Mouse (Mus musculus): ENCODE results near the gene Dusp16. TPM values are rescaled to one million over a fixed set of nuclear protein-coding genes. Genes with fewer than 3 reads are reported as not detected.

Dusp16 gene
- polyA plus RNA-seq, 1 experiment from 2014 or later: 14.3 TPM

GRCm38 (mm10) chr6:134813066-134813465 is 20.6 kb upstream of the Dusp16 start:
- Histone ChIP-seq H3K4me1 (no peaks in the 10 kb centered on the region), H3K27ac (no peak overlapping the region), H3K4me3 (no peak overlapping the region), H3K9me3 (no peaks in the 10 kb centered on the region), H3K9ac (no peak overlapping the region), H3K27me3 (no peaks in the 10 kb centered on the region), H3K4me2 (no peak overlapping the region), H3K36me3 (no peaks in the 10 kb centered on the region)
- WGBS: 59% methylated on average over 1 of the region's 1 CpGs
- ATAC-seq (ENCODE audit: insufficient number of reproducible peaks, insufficient read depth, low FRiP score, low TSS enrichment, low read depth): no peak

GRCm38 (mm10) chr6:134807794-134808193 is 15.4 kb upstream of the Dusp16 start:
- H3K27ac ChIP-seq: no peak overlapping the region
- 0 out of 2 replicates have a peak, but pooled peaks cover 1% of the 10 kb centered on the region for H3K4me1 ChIP-seq
- no peaks in the 10 kb centered on the region for H3K27me3 ChIP-seq
- ATAC-seq (ENCODE audit: insufficient number of reproducible peaks, insufficient read depth, low FRiP score, low TSS enrichment, low read depth): no peak
- H3K9ac ChIP-seq: no peak overlapping the region
- no peak overlapping the region for H3K4me2 ChIP-seq
- 84% methylated on average over 11 of the region's 11 CpGs for WGBS
- H3K9me3 ChIP-seq: no peaks in the 10 kb centered on the region
- no peak overlapping the region for H3K4me3 ChIP-seq
- no peaks in the 10 kb centered on the region for H3K36me3 ChIP-seq

GRCm38 (mm10) chr6:134807091-134807490 is 14.7 kb upstream of the Dusp16 start:
- 59% methylated on average over 2 of the region's 2 CpGs for WGBS
- no peak overlapping the region for H3K27ac ChIP-seq

GRCm38 (mm10) chr6:134806130-134806529 is 13.7 kb upstream of the Dusp16 start:
- WGBS: 92% methylated on average over 6 of the region's 6 CpGs
- no peaks in the 10 kb centered on the region for H3K36me3 ChIP-seq
- no peak overlapping the region for H3K4me3 ChIP-seq
- no peaks in the 10 kb centered on the region for H3K9me3 ChIP-seq
- H3K27me3 ChIP-seq: no peaks in the 10 kb centered on the region
- H3K9ac ChIP-seq: no peak overlapping the region
- H3K4me1 ChIP-seq: 0 out of 2 replicates have a peak, but pooled peaks cover 3% of the 10 kb centered on the region
- H3K4me2 ChIP-seq: no peak overlapping the region
- no peak overlapping the region for H3K27ac ChIP-seq
- ATAC-seq (ENCODE audit: insufficient number of reproducible peaks, insufficient read depth, low FRiP score, low TSS enrichment, low read depth): no peak

More at GRCm38 (mm10) chr6:134807091-134807490, 14.7 kb upstream of the Dusp16 start:
- no peak overlapping the region for H3K4me2 ChIP-seq
- no peak overlapping the region for H3K4me3 ChIP-seq
- ATAC-seq (ENCODE audit: insufficient number of reproducible peaks, insufficient read depth, low FRiP score, low TSS enrichment, low read depth): no peak
- H3K9me3 ChIP-seq: no peaks in the 10 kb centered on the region
- no peaks in the 10 kb centered on the region for H3K27me3 ChIP-seq
- 0 out of 2 replicates have a peak, but pooled peaks cover 3% of the 10 kb centered on the region for H3K4me1 ChIP-seq
- H3K36me3 ChIP-seq: no peaks in the 10 kb centered on the region
- no peak overlapping the region for H3K9ac ChIP-seq

- no peak for ATAC-seq (ENCODE audit: insufficient number of reproducible peaks, insufficient read depth, low FRiP score, low TSS enrichment, low read depth)
- 64% methylated on average over 5 of the region's 5 CpGs for WGBS
- H3K4me2 ChIP-seq: no peak overlapping the region
- H3K4me3 ChIP-seq: no peak overlapping the region
- H3K9ac ChIP-seq: no peak overlapping the region
- H3K4me1 ChIP-seq: 0 out of 2 replicates have a peak, but pooled peaks cover 3% of the 10 kb centered on the region
- no peaks in the 10 kb centered on the region for H3K9me3 ChIP-seq
- H3K27ac ChIP-seq: no peak overlapping the region
- H3K36me3 ChIP-seq: no peaks in the 10 kb centered on the region
- H3K27me3 ChIP-seq: no peaks in the 10 kb centered on the region
These were observed 12.4 kb upstream of the Dusp16 start for GRCm38 (mm10) chr6:134804736-134805277.

- Histone ChIP-seq H3K27ac (peak overlapping the region; percentile 39; the same call in 1 of the 2 replicates), H3K4me1 (0 out of 2 replicates have a peak, but pooled peaks cover 3% of the 10 kb centered on the region), H3K9me3 (no peaks in the 10 kb centered on the region), H3K4me2 (no peak overlapping the region), H3K36me3 (no peaks in the 10 kb centered on the region), H3K27me3 (no peaks in the 10 kb centered on the region), H3K9ac (no peak overlapping the region), H3K4me3 (no peak overlapping the region)
- no peak for ATAC-seq (ENCODE audit: insufficient number of reproducible peaks, insufficient read depth, low FRiP score, low TSS enrichment, low read depth)
- WGBS: 64% methylated on average over 9 of the region's 9 CpGs
These were observed 10.2 kb upstream of the Dusp16 start for GRCm38 (mm10) chr6:134802641-134803043.

GRCm38 (mm10) chr6:134801483-134801882 is 9.1 kb upstream of the Dusp16 start:
- H3K27ac ChIP-seq: no peak overlapping the region
- WGBS: 47% methylated on average over 1 of the region's 1 CpGs
- H3K36me3 ChIP-seq: no peaks in the 10 kb centered on the region
- 0 out of 2 replicates have a peak, but pooled peaks cover 3% of the 10 kb centered on the region for H3K4me1 ChIP-seq
- no peak overlapping the region for H3K4me3 ChIP-seq
- H3K27me3 ChIP-seq: no peaks in the 10 kb centered on the region
- H3K9ac ChIP-seq: no peak overlapping the region
- H3K9me3 ChIP-seq: no peaks in the 10 kb centered on the region
- ATAC-seq (ENCODE audit: insufficient number of reproducible peaks, insufficient read depth, low FRiP score, low TSS enrichment, low read depth): no peak
- H3K4me2 ChIP-seq: no peak overlapping the region

- no peak overlapping the region for H3K27ac ChIP-seq
- no peak overlapping the region for H3K9ac ChIP-seq
- no peaks in the 10 kb centered on the region for H3K36me3 ChIP-seq
- no peak overlapping the region for H3K4me2 ChIP-seq
- H3K4me1 ChIP-seq: peaks cover 4% of the 10 kb centered on the region
- no peak for ATAC-seq (ENCODE audit: insufficient number of reproducible peaks, insufficient read depth, low FRiP score, low TSS enrichment, low read depth)
- no peaks in the 10 kb centered on the region for H3K9me3 ChIP-seq
- no peak overlapping the region for H3K4me3 ChIP-seq
- no peaks in the 10 kb centered on the region for H3K27me3 ChIP-seq
- WGBS: 86% methylated on average over 10 of the region's 10 CpGs
These were observed 3.9 kb upstream of the Dusp16 start for GRCm38 (mm10) chr6:134796297-134796696.

GRCm38 (mm10) chr6:134793911-134794520 is 1.6 kb upstream of the Dusp16 start:
- no peaks in the 10 kb centered on the region for H3K27me3 ChIP-seq
- WGBS: 16% methylated on average over 21 of the region's 21 CpGs
- H3K4me2 ChIP-seq: peak overlapping the region; percentile 46
- H3K36me3 ChIP-seq: no peaks in the 10 kb centered on the region
- H3K27ac ChIP-seq: no peak overlapping the region
- no peak overlapping the region for H3K9ac ChIP-seq
- H3K4me3 ChIP-seq: peak overlapping the region; percentile 20; the same call in 1 of the 2 replicates
- H3K4me1 ChIP-seq: peaks cover 15% of the 10 kb centered on the region
- H3K9me3 ChIP-seq: no peaks in the 10 kb centered on the region
- ATAC-seq (ENCODE audit: insufficient number of reproducible peaks, insufficient read depth, low FRiP score, low TSS enrichment, low read depth): no peak

- peak overlapping the region; percentile 69; the same call in 1 of the 2 replicates for H3K27ac ChIP-seq
- H3K4me3 ChIP-seq: peak overlapping the region; percentile 81
- peak overlapping the region; percentile 83 for H3K9ac ChIP-seq
- no peaks in the 10 kb centered on the region for H3K27me3 ChIP-seq
- H3K4me1 ChIP-seq: peaks cover 15% of the 10 kb centered on the region
- no peaks in the 10 kb centered on the region for H3K36me3 ChIP-seq
- peak overlapping the region; percentile 68 for H3K4me2 ChIP-seq
- ATAC-seq (ENCODE audit: insufficient number of reproducible peaks, insufficient read depth, low FRiP score, low TSS enrichment, low read depth): no peak
- no peaks in the 10 kb centered on the region for H3K9me3 ChIP-seq
- WGBS: 36% methylated on average over 21 of the region's 21 CpGs
These were observed 801 bp upstream of the Dusp16 start for GRCm38 (mm10) chr6:134793046-134793806.

- WGBS: 1% methylated on average over 46 of the region's 46 CpGs
- Histone ChIP-seq H3K36me3 (no peaks in the 10 kb centered on the region), H3K27ac (peak overlapping the region; percentile 97), H3K27me3 (no peaks in the 10 kb centered on the region), H3K4me1 (peaks cover 15% of the 10 kb centered on the region), H3K4me2 (peak overlapping the region; percentile 68), H3K9me3 (no peaks in the 10 kb centered on the region), H3K4me3 (peak overlapping the region; percentile 81), H3K9ac (peak overlapping the region; percentile 94)
- ATAC-seq (ENCODE audit: insufficient number of reproducible peaks, insufficient read depth, low FRiP score, low TSS enrichment, low read depth): no peak
These were observed 940 bp downstream of the Dusp16 start for GRCm38 (mm10) chr6:134791251-134792118.
